Mouse (Mus musculus) heart, embryonic 14.5 days (tissue): Measurements from ENCODE around the gene Mrgprh. TPM values are rescaled to one million over a fixed set of nuclear protein-coding genes. Genes with fewer than 3 reads are reported as not detected.
A peak's percentile ranks its signal among the peaks of the same experiment; 100 is the strongest.

Source experiments
- ATAC-seq: fragments of 200-750 bp; cut with Nextera tagmentation; 2 replicates; pipeline ENCODE4 v1.8.0; 2017; ENCODE audit warnings: low read depth, moderate TSS enrichment; ENCODE audit not compliant: insufficient number of reproducible peaks, insufficient read depth, low FRiP score
- H3K27ac ChIP-seq, 2 experiments: fragments of 200-500 bp in 1 of 2; fragments of 300-500 bp in 1 of 2; sonication (generic) in 1 of 2; replicated peaks in 1 of 2; 2 replicates each; pipeline ENCODE4 v1.5.1; 2012 to 2014; ENCODE audit warnings: low read depth in 2 of 2, low read length in 2 of 2, control low read depth in 1 of 2, mild to moderate bottlenecking in 1 of 2, mixed read lengths in 1 of 2; ENCODE audit not compliant: control insufficient read depth in 1 of 2, insufficient read depth in 1 of 2
- H3K27me3 ChIP-seq: fragments of 300-500 bp; sonication (generic); 2 replicates; pipeline ENCODE4 v1.6.1; 2014; ENCODE audit warnings: mild to moderate bottlenecking, low read length, control low read depth; ENCODE audit not compliant: control insufficient read depth, insufficient read depth
- H3K36me3 ChIP-seq: fragments of 300-500 bp; sonication (generic); 2 replicates; pipeline ENCODE4 v1.6.1; 2014; ENCODE audit warnings: mild to moderate bottlenecking, control low read depth, low read length, mixed read lengths; ENCODE audit not compliant: control insufficient read depth, insufficient read depth
- H3K4me1 ChIP-seq, 2 experiments: fragments of 200-500 bp in 1 of 2; fragments of 300-500 bp in 1 of 2; sonication (generic) in 1 of 2; 2 replicates each; pipeline ENCODE4 v1.6.1; 2012 to 2014; ENCODE audit warnings: low read length in 2 of 2, control low read depth in 1 of 2, mixed read lengths in 1 of 2; ENCODE audit not compliant: control insufficient read depth in 2 of 2, insufficient read depth in 2 of 2
- H3K4me2 ChIP-seq: fragments of 300-500 bp; sonication (generic); 2 replicates; pipeline ENCODE4 v1.6.1; 2014; ENCODE audit warnings: mild to moderate bottlenecking, low read length
- H3K4me3 ChIP-seq, 2 experiments: fragments of 200-500 bp in 1 of 2; fragments of 300-500 bp in 1 of 2; sonication (generic) in 1 of 2; 2 replicates each; pipeline ENCODE4 v1.5.1; 2012 to 2014; ENCODE audit warnings: low read length in 2 of 2, mild to moderate bottlenecking in 2 of 2, control low read depth in 1 of 2, low read depth in 1 of 2, moderate library complexity in 1 of 2; ENCODE audit not compliant: control insufficient read depth in 1 of 2, insufficient read depth in 1 of 2
- H3K9ac ChIP-seq: fragments of 300-500 bp; sonication (generic); 2 replicates; pipeline ENCODE4 v1.6.1; 2014; ENCODE audit warnings: mild to moderate bottlenecking, low read length
- H3K9me3 ChIP-seq: fragments of 300-500 bp; sonication (generic); 2 replicates; pipeline ENCODE4 v1.6.1; 2016; ENCODE audit warnings: low read length, control low read depth; ENCODE audit not compliant: control insufficient read depth
- WGBS: fragments of 180-500 bp; shearing (Covaris S2); extraction: QIAGEN DNeasy Blood & Tissue Kit; methylation state at CpG from one replicate; pipeline ENCODE4 v1.1.7; 2014; 5-methylcytosine and 5-hydroxymethylcytosine counted together
- polyA plus RNA-seq: library from polyadenylated mRNA; unstranded; fragments of >200 nt; fragmentation: Nextera tagmentation; extraction: Ambion mirVana; gene quantifications from 2 replicates; pipeline ENCODE4 v1.2.1, GENCODE M21; 2014

The Mrgprh gene
- polyA plus RNA-seq, 1 experiment from 2014 or later, result 0.09 TPM

DNA sequence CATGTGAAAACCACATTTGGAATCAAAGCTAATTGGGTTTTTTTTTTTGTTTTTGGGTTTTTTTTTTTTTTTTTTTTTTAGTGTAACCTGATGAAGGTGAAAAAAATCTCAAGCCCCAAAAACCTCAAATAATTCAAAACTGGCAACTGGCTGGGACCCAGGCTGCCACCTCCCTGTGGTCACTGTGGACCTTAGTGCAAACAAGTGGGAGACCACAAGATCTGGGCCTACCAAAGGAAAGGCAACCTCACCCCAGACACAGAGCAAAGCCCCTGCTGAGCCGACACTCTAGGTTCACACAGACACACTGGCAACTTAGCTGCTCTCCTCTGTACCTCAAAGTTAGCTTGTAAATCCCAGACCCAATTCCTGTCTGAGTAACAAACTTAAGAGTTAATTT lies 28.5 kb downstream of the Mrgprh start:
- Histone ChIP-seq H3K27ac (no peak overlapping the region), H3K36me3 (peaks cover 45% of the 10 kb centered on the region), H3K4me1 (peaks cover 0 to 3% of the 10 kb centered on the region in 2 experiments; a peak in 1 of 4 replicates), H3K9me3 (no peaks in the 10 kb centered on the region), H3K4me2 (no peak overlapping the region), H3K4me3 (no peak overlapping the region), H3K27me3 (no peaks in the 10 kb centered on the region), H3K9ac (no peak overlapping the region)
- 83% methylated on average over 1 of the region's 1 CpGs for WGBS
- no peak for ATAC-seq

DNA sequence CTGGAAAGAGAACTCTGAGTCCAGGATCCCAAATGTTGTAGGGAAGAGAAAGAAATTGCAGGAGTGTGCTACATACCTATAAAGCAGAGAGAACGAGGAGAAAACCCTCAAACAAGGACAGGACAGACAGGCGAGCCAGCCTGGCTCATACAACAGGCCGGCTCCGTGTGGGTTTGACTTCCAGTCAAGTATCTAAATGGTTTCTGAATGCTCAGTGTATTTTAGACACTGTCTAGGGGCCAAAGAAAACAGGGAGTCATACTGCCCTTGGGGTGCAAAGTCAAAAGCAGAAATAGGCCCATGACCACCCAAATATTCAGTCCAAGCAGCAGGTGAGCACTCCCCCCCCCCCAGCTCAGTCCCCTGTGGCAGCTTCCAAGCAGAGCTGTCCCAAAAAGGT lies 30.0 kb downstream of the Mrgprh start:
- ATAC-seq, result no peak
- H3K4me1 ChIP-seq, result peaks cover 0 to 3% of the 10 kb centered on the region in 2 experiments; a peak in 1 of 4 replicates
- WGBS, result 83% methylated on average over 4 of the region's 4 CpGs
- H3K36me3 ChIP-seq, result peaks cover 44% of the 10 kb centered on the region
- no peak overlapping the region for H3K27ac ChIP-seq
- no peak overlapping the region for H3K9ac ChIP-seq
- no peak overlapping the region for H3K4me3 ChIP-seq
- H3K27me3 ChIP-seq, result no peaks in the 10 kb centered on the region
- H3K4me2 ChIP-seq, result no peak overlapping the region
- no peaks in the 10 kb centered on the region for H3K9me3 ChIP-seq

DNA sequence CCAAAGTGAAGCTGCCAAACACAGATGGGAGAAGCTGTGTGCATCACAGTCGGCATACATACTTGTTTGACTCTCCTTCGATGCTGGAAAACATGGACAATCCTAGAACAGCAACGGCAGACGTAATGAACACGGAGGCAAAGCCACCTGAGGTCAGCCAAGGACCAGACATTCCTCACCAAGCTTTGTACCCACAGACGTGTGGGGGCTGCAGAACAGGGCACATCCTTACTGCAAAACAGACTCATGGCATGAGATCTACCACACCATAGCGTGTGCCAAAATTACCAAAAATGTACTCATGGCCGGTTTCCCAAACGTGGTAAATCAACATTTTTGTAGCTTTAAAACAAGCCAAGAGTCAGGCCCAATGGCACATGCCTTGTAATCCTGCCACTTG lies 30.6 kb downstream of the Mrgprh start:
- ATAC-seq, result no peak

DNA sequence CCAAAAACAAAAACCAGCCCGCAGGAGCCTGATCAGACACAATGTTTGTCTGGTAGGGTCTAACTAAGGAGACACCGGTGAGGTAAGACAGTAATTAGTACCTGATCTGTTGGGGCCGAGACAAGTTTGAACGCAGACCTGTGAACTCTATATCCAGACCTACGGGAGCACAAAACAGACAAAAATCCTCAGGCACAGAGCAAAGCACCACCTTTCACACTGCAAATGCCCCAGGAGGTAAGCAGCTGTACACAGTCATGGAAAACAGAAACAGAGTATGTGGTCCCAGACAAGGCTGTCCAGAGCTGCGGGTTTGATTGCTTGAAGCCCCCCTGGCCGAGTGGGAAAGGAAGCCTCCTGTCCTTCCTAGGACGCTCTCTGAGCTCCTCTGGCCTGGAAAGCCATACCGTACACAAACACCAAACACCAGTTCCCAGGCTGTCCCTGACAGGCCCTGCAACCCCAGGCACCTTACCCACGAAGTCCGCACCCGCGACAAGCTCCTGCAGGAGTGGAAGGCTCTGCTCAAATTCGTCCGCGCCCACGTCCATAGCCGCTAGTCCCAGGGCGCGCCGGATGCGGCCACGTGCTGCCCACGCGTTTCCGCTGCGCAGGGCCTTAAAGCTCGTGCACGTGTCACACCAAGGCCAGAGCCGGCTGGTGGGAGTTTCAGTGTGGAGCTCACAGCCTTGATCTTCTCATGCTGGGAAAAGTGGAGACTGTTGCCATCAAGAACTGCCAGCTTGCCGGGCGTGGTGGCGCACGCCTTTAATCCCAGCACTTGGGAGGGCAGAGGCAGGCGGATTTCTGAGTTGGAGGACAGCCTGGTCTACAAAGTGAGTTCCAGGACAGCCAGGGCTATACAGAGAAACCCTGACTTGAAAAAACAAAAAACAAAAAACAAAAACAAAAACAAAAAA lies 33.8 kb downstream of the Mrgprh start, which contains the start of gene Pnldc1:
Gene Pnldc1, minus strand, starts transcription at position 870 of the 920 bp plus-strand sequence.
- H3K9ac ChIP-seq, result no peak within 1 kb of the TSS
- no peak within 1 kb of the TSS for H3K4me3 ChIP-seq
- no peak for ATAC-seq
- no peaks in the 10 kb centered on the region for H3K9me3 ChIP-seq
- peaks cover 66% of the 10 kb centered on the region for H3K36me3 ChIP-seq
- 0 out of 4 replicates have a peak, but pooled peaks cover 0 to under 1% of the 10 kb centered on the region in 2 experiments for H3K4me1 ChIP-seq
- 76% methylated on average over 35 of the region's 35 CpGs for WGBS
- H3K4me2 ChIP-seq, result no peak within 1 kb of the TSS
- no peak within 1 kb of the TSS for H3K27ac ChIP-seq
- no peaks in the 10 kb centered on the region for H3K27me3 ChIP-seq

More for the DNA sequence above, 30.6 kb downstream of the Mrgprh start:
- no peaks in the 10 kb centered on the region for H3K27me3 ChIP-seq
- H3K4me1 ChIP-seq, result peaks cover 0 to under 1% of the 10 kb centered on the region in 2 experiments; a peak in 1 of 4 replicates
- H3K4me2 ChIP-seq, result no peak overlapping the region
- no peak overlapping the region for H3K9ac ChIP-seq
- H3K27ac ChIP-seq, result no peak overlapping the region
- H3K4me3 ChIP-seq, result no peak overlapping the region
- WGBS, result 87% methylated on average over 9 of the region's 9 CpGs
- H3K36me3 ChIP-seq, result peaks cover 50% of the 10 kb centered on the region
- H3K9me3 ChIP-seq, result no peaks in the 10 kb centered on the region

DNA sequence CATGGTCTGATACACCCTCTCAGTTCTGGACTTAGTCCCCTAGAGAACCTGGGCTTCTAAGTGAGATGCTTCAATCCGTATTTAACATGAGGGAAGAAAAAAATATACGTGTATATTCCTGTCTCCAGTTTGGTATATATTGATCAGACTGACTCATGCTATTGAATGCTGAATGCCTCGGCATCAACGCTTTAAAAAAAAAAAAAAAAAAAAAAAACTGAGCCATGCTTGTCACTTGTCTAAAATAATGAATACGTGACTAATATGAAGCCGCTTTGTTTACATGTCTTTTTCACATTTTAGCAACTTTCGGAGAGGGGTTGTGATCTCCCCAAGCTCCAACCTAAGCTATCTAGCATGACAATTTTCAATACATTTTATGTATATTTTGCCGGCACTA lies 34.6 kb downstream of the Mrgprh start:
- no peak overlapping the region for H3K4me2 ChIP-seq
- WGBS, result 88% methylated on average over 8 of the region's 8 CpGs
- H3K36me3 ChIP-seq, result peaks cover 60% of the 10 kb centered on the region
- H3K4me3 ChIP-seq, result no peak overlapping the region
- no peaks in the 10 kb centered on the region for H3K9me3 ChIP-seq
- 0 out of 4 replicates have a peak, but pooled peaks cover 0 to 3% of the 10 kb centered on the region in 2 experiments for H3K4me1 ChIP-seq
- no peak overlapping the region for H3K27ac ChIP-seq
- H3K9ac ChIP-seq, result no peak overlapping the region
- H3K27me3 ChIP-seq, result no peaks in the 10 kb centered on the region
- no peak for ATAC-seq

DNA sequence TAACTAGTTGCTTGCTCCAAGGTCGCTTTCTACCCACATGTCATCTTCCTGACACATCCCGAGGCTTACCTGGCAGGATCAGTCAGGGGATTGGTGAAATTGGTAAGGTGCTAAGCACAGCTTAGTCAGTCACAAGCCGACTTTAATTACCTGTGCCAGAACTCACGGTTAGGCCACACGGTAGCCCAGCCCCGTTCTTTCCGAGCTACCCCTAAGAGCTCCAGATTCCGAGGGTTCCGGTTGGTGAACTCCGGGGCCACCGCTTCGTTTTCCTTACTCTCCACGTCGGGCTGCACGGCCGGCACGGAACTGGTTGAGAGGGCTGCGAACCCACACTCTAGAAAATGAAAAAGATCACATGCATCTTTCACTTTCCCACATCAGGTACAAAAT lies 39.6 kb downstream of the Mrgprh start, which contains the start of gene Tcp1:
Gene Tcp1, plus strand, starts transcription at position 214 of the 393 bp plus-strand sequence.
- H3K27ac ChIP-seq, result peak within 1 kb of the TSS; percentile 92 to 94
- no peaks in the 10 kb centered on the region for H3K9me3 ChIP-seq
- peaks cover 68% of the 10 kb centered on the region for H3K36me3 ChIP-seq
- peaks cover 0 to 9% of the 10 kb centered on the region in 2 experiments; a peak in 2 of 4 replicates for H3K4me1 ChIP-seq
- no peak for ATAC-seq
- WGBS, result under 1% methylated on average over 18 of the region's 18 CpGs
- peak within 1 kb of the TSS; percentile 84 for H3K4me2 ChIP-seq
- H3K4me3 ChIP-seq, result peak within 1 kb of the TSS; percentile 96 to 97
- H3K9ac ChIP-seq, result peak within 1 kb of the TSS; percentile 99
- no peaks in the 10 kb centered on the region for H3K27me3 ChIP-seq

DNA sequence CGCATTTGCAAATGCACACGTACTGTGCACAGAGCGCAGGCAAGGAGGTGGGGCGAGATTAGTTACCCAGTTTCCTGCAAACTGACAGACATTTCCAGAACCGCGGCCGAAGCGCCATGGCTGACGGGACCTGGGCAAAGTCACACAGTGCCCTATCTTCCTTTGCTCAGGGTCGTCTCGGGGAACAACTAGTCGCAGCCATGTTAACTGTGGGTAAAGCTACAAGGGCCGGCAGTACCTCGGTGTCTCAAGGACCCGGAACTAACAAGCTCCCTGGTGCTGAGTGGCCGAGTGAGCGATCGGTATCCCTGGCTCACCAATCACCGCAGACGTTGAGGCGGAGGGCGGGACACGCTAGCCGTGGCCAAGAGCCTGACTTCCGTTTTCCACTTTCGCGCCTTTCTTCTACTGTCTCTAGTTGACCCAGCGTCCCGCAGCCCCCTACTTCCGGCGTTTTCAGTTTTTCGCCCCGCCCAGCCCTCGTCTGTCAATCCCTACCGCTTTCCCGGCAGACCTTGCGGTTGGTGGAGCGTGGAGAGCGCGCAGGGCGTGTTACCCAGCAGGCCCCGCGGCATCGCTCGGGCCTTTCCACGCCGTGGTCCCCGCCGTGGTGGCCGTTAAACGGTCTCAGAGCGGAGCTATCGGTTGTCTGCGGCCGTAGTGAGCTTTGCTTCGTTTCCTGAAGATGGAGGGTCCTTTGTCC lies 40.2 kb downstream of the Mrgprh start, which contains the start of gene Mrpl18:
Gene Mrpl18, minus strand, starts transcription at position 465 of the 703 bp plus-strand sequence.
- H3K4me2 ChIP-seq, result peak within 1 kb of the TSS; percentile 84
- no peaks in the 10 kb centered on the region for H3K9me3 ChIP-seq
- H3K27me3 ChIP-seq, result no peaks in the 10 kb centered on the region
- H3K36me3 ChIP-seq, result peaks cover 68% of the 10 kb centered on the region
- peaks cover 0 to 9% of the 10 kb centered on the region in 2 experiments; a peak in 2 of 4 replicates for H3K4me1 ChIP-seq
- ATAC-seq, result peak; percentile 99
- peak within 1 kb of the TSS; percentile 92 to 94 for H3K27ac ChIP-seq
- H3K9ac ChIP-seq, result peak within 1 kb of the TSS; percentile 99
- under 1% methylated on average over 56 of the region's 56 CpGs for WGBS
- peak within 1 kb of the TSS; percentile 96 to 97 for H3K4me3 ChIP-seq
